Comparison of ENCODE assay signal across 11 mouse cellular contexts in genomic region chr11:81150621-81151020, GRCm38 (mm10).
DNase-seq lines count a peak whose midpoint lies in the region; ATAC-seq lines count a peak whose summit lies in the region.
"Had no signal": no experiment of that assay in that cellular context is flagged by ENCODE, and none has a peak within 500 bp of the region (broad histone marks: within the 10 kb centered on the region; RNA-seq: fewer than 3 reads in every experiment).

No protein-coding gene starts in this region.

- H3K4me2 ChIP-seq in kidney, embryonic 16.5 days (replicated peaks; ENCODE audit: low read depth, low read length) = 0 out of 2 replicates have a peak overlapping the region, but pooled peaks have one; percentile 13
- peak overlapping the region; percentile 98 for H3K4me2 ChIP-seq in hindbrain, embryonic 14.5 days (replicated peaks)
- H3K4me2 ChIP-seq in midbrain, embryonic 16.5 days (ENCODE audit: low read length) = peak overlapping the region; percentile 42

- H3K9me3 ChIP-seq in kidney, embryonic 16.5 days (ENCODE audit: low read length) = no peaks in the 10 kb centered on the region
- no peaks in the 10 kb centered on the region for H3K9me3 ChIP-seq in hindbrain, embryonic 14.5 days (ENCODE audit: control insufficient read depth, low read length)
- H3K9me3 ChIP-seq in midbrain, embryonic 16.5 days (replicated peaks; ENCODE audit: control insufficient read depth, low read length, poor library complexity, severe bottlenecking) = no peaks in the 10 kb centered on the region
- H3K9me3 ChIP-seq: intestine, embryonic 15.5 days; limb, embryonic 13.5 days; midbrain, embryonic 12.5 days had no signal

- no peak overlapping the region for H3K9ac ChIP-seq in kidney, embryonic 16.5 days (replicated peaks; ENCODE audit: low read length)
- no peak overlapping the region for H3K9ac ChIP-seq in hindbrain, embryonic 14.5 days
- H3K9ac ChIP-seq in midbrain, embryonic 16.5 days (ENCODE audit: low read depth, low read length) = no peak overlapping the region
- H3K9ac ChIP-seq: intestine, embryonic 15.5 days; limb, embryonic 13.5 days had no signal

- DNase-seq in kidney, postnatal 10 days = no peak
- peak; percentile 43 for DNase-seq in cerebellum, adult 8-10 months
- DNase-seq in hindbrain, embryonic 14.5 days (ENCODE audit: low spot score) = no peak
- DNase-seq in adipocyte (ENCODE audit: low spot score) = no peak
- no peak for DNase-seq in right cerebral cortex, adult 2 months (ENCODE audit: low spot score in 2 of 2)

- H3K4me1 ChIP-seq in kidney, embryonic 16.5 days (ENCODE audit: insufficient read depth, low read length) = peaks cover 21% of the 10 kb centered on the region
- peaks cover 12% of the 10 kb centered on the region for H3K4me1 ChIP-seq in hindbrain, embryonic 14.5 days (replicated peaks; ENCODE audit: control insufficient read depth, insufficient read depth, low read length)
- peaks cover 13% of the 10 kb centered on the region for H3K4me1 ChIP-seq in midbrain, embryonic 16.5 days (ENCODE audit: control insufficient read depth, insufficient read depth, low read length)

- WGBS in kidney, embryonic 16.5 days = 82% methylated on average over 8 of the region's 8 CpGs
- 80% methylated on average over 8 of the region's 8 CpGs for WGBS in hindbrain, embryonic 14.5 days
- WGBS in midbrain, embryonic 16.5 days = 82% methylated on average over 8 of the region's 8 CpGs

- no peak overlapping the region for H3K27ac ChIP-seq in kidney, embryonic 16.5 days (ENCODE audit: low read length)
- H3K27ac ChIP-seq in hindbrain, embryonic 14.5 days = no peak overlapping the region
- no peak overlapping the region for H3K27ac ChIP-seq in midbrain, embryonic 16.5 days (ENCODE audit: low read length)
- H3K27ac ChIP-seq: intestine, embryonic 15.5 days; limb, embryonic 13.5 days; midbrain, embryonic 12.5 days had no signal

- H3K4me3 ChIP-seq in kidney, embryonic 16.5 days (ENCODE audit: low read length) = no peak overlapping the region
- H3K4me3 ChIP-seq in hindbrain, embryonic 14.5 days (replicated peaks; ENCODE audit: low read length) = no peak overlapping the region; the same call in 1 of the 2 replicates
- peak overlapping the region; percentile 6; the same call in 1 of the 2 replicates for H3K4me3 ChIP-seq in midbrain, embryonic 16.5 days (ENCODE audit: low read depth, low read length)
- H3K4me3 ChIP-seq: intestine, embryonic 15.5 days had no signal

- no peak for ATAC-seq in kidney, embryonic 16.5 days (ENCODE audit: low FRiP score, low TSS enrichment)
- no peak for ATAC-seq in hindbrain, embryonic 14.5 days (ENCODE audit: low FRiP score)
- no peak for ATAC-seq in midbrain, embryonic 16.5 days
- ATAC-seq: intestine, embryonic 15.5 days; Patski had no signal

- H3K36me3 ChIP-seq in kidney, embryonic 16.5 days (ENCODE audit: insufficient read depth, low read length) = no peaks in the 10 kb centered on the region
- H3K36me3 ChIP-seq in hindbrain, embryonic 14.5 days (replicated peaks; ENCODE audit: control insufficient read depth, insufficient read depth) = no peaks in the 10 kb centered on the region
- H3K36me3 ChIP-seq in midbrain, embryonic 16.5 days (ENCODE audit: control insufficient read depth, insufficient read depth, low read length) = no peaks in the 10 kb centered on the region
- H3K36me3 ChIP-seq: intestine, embryonic 15.5 days; limb, embryonic 13.5 days; midbrain, embryonic 12.5 days had no signal

- H3K27me3 ChIP-seq in kidney, embryonic 16.5 days (ENCODE audit: insufficient read depth, low read length) = peaks cover 28% of the 10 kb centered on the region
- H3K27me3 ChIP-seq in hindbrain, embryonic 14.5 days (ENCODE audit: control insufficient read depth, insufficient read depth, low read length) = peaks cover 15% of the 10 kb centered on the region
- peaks cover 3% of the 10 kb centered on the region for H3K27me3 ChIP-seq in midbrain, embryonic 16.5 days (ENCODE audit: control insufficient read depth, insufficient read depth, low read depth, low read length)

Comparison
In these comparisons a context has a peak if more than half of its experiments do, and no peak if none do; other contexts are left out.
1. H3K4me2 ChIP-seq: peak in every context shown above with its lines; median percentile 98 in hindbrain, embryonic 14.5 days; 42 in midbrain, embryonic 16.5 days; 13 in kidney, embryonic 16.5 days.